Mouse (Mus musculus) thymus, postnatal 25 days (tissue): ENCODE measurements around the gene Nr2c2ap.

Experiments
- DNase-seq: peaks from one replicate; pipeline ENCODE4 v3.0.0; 2022

Nr2c2ap gene

GRCm38 (mm10) chr8:70170748-70171147 is 39.6 kb downstream of the Nr2c2ap start:
- no peak for DNase-seq

GRCm38 (mm10) chr8:70171240-70171639 is 40.1 kb downstream of the Nr2c2ap start:
- DNase-seq, result no peak

- DNase-seq, result peak; percentile 89
Measured at GRCm38 (mm10) chr8:70172043-70172681, 41.0 kb downstream of the Nr2c2ap start, which contains the start of gene Tmem161a. Gene Tmem161a, plus strand, starts transcription at chr8:70172356.

GRCm38 (mm10) chr8:70173320-70173719 is 42.2 kb downstream of the Nr2c2ap start:
- DNase-seq, result no peak

- no peak for DNase-seq
Measured at GRCm38 (mm10) chr8:70174079-70174478, 42.9 kb downstream of the Nr2c2ap start.

GRCm38 (mm10) chr8:70178231-70178630 is 47.1 kb downstream of the Nr2c2ap start:
- no peak for DNase-seq

- DNase-seq, result no peak
Measured at GRCm38 (mm10) chr8:70179082-70179481, 47.9 kb downstream of the Nr2c2ap start.

GRCm38 (mm10) chr8:70181212-70181902 is 50.2 kb downstream of the Nr2c2ap start:
- DNase-seq, result no peak

GRCm38 (mm10) chr8:70181903-70182252 is 50.7 kb downstream of the Nr2c2ap start:
- no peak for DNase-seq

- DNase-seq, result no peak
Measured at GRCm38 (mm10) chr8:70183194-70183593, 52.1 kb downstream of the Nr2c2ap start.
